Mouse (Mus musculus) embryonic fibroblast, embryonic 13.5 days (primary cell): ENCODE measurements around the gene Gm21969. TPM values are rescaled to one million over a fixed set of nuclear protein-coding genes. Genes with fewer than 3 reads are reported as not detected.

Experiments
- H3K27ac ChIP-seq: 2 replicates; pipeline ENCODE4 v1.5.1; 2012; ENCODE audit warnings: low read length, control low read depth, inconsistent platforms; ENCODE audit not compliant: insufficient read depth
- H3K4me1 ChIP-seq: 2 replicates; pipeline ENCODE4 v1.6.1; 2011; ENCODE audit warnings: low read length; ENCODE audit not compliant: control insufficient read depth, insufficient read depth
- H3K4me3 ChIP-seq: 2 replicates; pipeline ENCODE4 v1.5.1; 2011; ENCODE audit warnings: mild to moderate bottlenecking, control low read depth, low read length; ENCODE audit not compliant: insufficient read depth
- CTCF ChIP-seq: IDR thresholded peaks from 2 replicates; pipeline ENCODE4 v1.5.1; 2011; ENCODE audit warnings: mild to moderate bottlenecking, control low read depth, low read length, moderate library complexity, borderline replicate concordance; ENCODE audit not compliant: insufficient read depth
- POLR2A ChIP-seq: IDR thresholded peaks from 2 replicates; pipeline ENCODE4 v1.6.1; 2011; ENCODE audit warnings: low read depth, mild to moderate bottlenecking, control low read depth, low read length, moderate library complexity
- polyA plus RNA-seq: library from polyadenylated mRNA; stranded (reverse); fragments of >200 nt; gene quantifications from 2 replicates; pipeline ENCODE4 v1.2.4, GENCODE M21; 2011; ENCODE audit warnings: low read depth; ENCODE audit not compliant: missing spikeins, insufficient read length

Gm21969 gene
- polyA plus RNA-seq, 1 experiment, result not detected

DNA sequence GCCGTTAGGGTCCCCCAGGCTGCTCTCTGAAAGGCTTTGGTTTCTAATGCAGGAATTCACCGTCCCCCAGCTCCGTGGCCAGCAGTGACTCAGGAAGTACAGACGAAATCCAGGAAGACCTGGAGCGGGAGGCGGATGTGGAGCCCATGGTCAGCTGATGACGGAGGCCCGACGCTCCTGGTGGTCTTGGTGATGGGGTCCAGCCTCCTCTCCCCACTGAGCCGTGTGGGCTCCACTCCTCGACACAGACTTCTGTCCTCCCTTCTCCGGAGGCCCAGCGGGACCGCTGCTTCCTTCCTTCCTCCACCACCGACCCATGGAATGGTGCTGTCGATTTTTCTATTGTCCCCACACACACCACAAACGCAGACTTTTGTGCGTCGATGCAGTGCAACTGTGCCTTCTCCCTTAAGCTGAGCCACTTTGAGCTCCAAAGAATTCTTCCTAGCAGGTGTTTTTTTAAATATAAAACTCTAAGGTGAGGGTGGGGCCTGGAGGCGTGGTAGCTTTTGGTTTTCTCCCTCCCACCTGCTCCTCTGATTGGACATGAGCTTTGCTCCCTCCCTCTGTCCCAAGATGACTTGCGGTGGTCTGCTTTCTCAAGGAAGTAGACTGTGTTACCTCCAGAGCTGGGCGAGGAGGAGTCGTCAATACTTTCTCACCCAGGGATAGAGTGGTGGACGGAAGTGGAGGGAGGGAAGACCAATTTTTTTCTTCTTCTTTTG, 13.5 kb downstream of the Gm21969 start:
- Histone ChIP-seq H3K27ac (no peak overlapping the region), H3K4me3 (no peak overlapping the region), H3K4me1 (no peaks in the 10 kb centered on the region)
- TF ChIP-seq POLR2A, result no peak

DNA sequence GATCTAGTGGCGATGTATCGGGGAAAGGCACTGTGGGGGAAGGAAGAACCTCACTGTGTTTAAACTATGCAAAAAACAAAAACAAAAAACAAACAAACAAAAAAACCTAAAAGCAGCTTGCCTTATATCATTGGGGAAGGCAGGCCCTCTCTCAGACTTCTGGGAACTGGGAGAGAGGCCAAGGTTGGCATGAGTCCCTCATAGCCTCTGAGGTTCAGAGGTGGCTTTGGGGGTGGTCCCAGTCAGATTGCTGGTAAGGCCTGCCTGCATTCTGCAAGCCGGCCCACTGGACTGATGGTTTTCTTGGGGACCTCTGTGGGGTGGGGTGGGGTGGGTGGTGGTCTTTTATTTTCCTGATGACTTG, 14.0 kb downstream of the Gm21969 start:
- no peak overlapping the region for H3K27ac ChIP-seq
- no peak overlapping the region for H3K4me3 ChIP-seq
- no peaks in the 10 kb centered on the region for H3K4me1 ChIP-seq
- no peak for TF ChIP-seq CTCF
- no peak for TF ChIP-seq POLR2A

DNA sequence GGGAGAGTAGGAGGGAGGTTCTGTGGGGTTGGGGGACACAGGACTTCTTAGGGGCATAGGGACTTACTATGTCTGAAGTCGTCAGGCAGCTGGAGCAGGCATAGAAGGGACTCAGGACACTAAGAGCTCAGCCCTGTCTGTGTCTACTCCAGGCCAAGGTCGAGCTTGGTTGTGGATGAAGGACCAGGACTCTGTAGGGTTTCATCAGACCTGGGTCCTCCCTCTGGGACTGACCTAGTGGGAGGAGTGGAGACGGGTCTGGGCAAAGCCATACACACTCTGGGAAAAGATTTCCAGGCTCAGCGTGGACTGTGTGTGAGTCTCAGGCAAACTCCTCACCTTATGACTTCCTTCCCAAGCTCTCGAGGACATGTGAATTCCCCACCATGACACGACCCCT, 16.8 kb downstream of the Gm21969 start:
- TF ChIP-seq CTCF (no peak), POLR2A (no peak)
- Histone ChIP-seq H3K27ac (no peak overlapping the region), H3K4me3 (no peak overlapping the region), H3K4me1 (peaks cover 2% of the 10 kb centered on the region; the same call in 1 of the 2 replicates)

DNA sequence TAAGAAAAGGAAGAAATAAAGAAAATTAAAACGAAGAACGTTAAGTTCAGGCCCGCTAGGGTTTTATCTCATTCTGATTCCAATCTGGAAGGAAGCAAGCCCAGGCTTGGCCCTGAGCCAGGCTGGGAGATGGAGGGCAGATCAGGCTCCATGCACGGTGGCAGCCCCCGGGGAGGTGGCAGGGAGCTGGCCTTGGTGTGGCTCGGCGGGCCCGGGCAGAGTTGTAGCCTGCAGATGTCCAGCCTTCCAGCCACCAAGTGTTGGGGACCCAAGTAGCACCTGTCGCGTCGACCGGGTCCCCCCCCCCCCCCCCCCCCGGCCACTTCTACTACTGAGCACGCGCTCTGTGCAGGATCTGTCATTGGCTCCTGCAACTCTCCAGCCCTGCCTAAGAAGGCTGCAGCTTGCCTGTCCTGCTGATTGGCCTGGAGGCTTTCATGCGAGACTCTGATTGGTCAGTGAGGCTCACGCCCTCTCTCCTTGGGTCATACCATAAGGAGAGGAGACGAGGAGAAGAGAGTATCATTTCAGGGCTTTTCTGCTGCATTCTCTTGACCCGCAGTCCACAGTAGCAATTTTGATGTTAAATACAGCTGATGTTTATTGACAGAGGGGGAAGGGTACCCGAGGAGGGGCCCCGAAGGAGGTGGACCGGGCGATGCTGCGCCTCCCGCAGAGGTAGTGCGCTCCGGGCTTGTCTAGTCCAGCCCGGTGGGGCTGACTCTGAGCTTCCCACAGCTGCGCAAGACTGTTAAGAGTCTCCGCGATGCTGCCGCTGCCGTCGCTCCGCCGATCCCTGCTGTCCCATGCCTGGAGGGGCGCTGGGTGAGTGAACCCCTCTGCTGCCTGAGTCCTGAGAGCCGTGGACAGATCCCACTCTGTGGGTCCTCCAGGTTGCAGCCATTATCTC, 19.6 kb downstream of the Gm21969 start, which contains the start of gene Aldh4a1:
TSS of gene Aldh4a1 (plus strand) at position 494 of the 910 bp plus-strand sequence.
- no peak for TF ChIP-seq CTCF
- TF ChIP-seq POLR2A, result peak; percentile 99
- Histone ChIP-seq H3K27ac (peak within 1 kb of the TSS; percentile 78), H3K4me1 (peaks cover 2% of the 10 kb centered on the region; the same call in 1 of the 2 replicates), H3K4me3 (peak within 1 kb of the TSS; percentile 62)

DNA sequence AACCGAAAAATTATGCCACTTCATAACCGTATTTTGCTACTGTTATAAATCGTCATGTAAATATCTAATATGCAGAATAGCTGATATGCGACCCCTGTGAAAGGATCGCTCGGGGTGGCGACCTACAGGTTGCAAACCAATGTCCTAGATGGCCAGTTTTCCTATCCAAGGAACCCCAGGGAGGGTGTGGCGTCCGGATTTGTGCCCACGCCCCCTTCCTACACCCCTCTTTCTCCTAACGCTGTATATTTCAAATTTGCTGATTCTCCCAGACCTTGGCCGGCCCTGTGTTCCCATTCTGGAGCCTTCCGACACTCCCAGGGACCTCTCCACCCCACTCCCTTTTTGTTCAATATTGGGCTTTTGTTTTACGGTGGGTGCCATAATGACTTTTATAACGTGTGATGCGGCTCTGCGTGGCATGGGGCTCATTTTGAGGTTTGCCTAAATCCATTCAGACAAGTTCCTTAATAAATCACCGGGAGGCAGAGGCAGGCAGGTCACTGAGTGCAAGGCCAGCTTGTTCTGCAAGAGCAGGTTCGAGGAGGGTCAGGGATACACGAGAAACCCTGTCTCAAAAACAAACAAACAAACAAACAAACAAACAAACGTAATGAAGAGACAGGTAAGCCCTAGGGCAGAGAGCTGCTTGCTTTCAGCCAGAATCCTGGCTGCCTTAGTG, 20.6 kb downstream of the Gm21969 start:
- no peak overlapping the region; the same call in 1 of the 2 replicates for H3K27ac ChIP-seq
- H3K4me1 ChIP-seq, result peaks cover 2% of the 10 kb centered on the region; the same call in 1 of the 2 replicates
- TF ChIP-seq POLR2A (no peak), CTCF (no peak)
- H3K4me3 ChIP-seq, result peak overlapping the region; percentile 62

DNA sequence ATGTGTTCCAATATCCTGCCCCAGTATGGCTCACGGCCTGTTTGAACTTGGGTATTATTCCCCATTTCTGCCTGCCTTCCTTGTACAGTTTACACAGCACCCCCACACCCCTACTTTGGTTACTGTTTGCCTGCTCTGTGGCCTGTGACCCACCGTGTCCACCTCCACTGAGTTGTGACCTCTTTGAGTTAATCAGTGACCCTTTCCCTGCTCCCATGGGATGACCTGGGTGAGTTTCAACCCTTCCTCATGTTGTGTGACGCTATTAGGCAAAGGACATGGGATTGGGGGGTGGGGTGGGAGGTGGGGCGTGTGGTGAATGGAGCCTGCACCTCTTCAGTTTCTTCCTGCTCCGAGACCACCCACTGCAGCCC, 21.1 kb downstream of the Gm21969 start:
- TF ChIP-seq CTCF (no peak), POLR2A (no peak)
- Histone ChIP-seq H3K4me1 (peaks cover 2% of the 10 kb centered on the region; the same call in 1 of the 2 replicates), H3K27ac (no peak overlapping the region), H3K4me3 (no peak overlapping the region)

DNA sequence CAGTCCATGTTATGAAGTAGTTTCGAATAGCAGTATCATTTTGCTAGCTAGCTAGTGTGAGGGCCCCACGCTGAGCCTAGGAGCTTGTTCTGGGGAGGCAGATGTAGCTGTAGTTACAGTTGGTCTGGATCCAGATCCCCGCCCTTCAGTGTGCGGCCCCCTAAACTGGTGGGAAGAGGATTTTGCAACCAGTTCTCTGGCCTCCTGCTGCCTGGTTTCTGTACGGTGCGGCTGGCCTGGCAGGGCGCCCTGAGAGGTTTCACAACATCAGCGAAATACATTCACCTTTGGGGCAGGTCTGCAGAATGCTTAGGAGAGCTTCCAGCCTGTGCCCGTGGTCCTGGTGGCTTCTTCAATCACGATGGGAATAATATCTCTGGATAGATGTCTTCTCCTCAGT, 21.7 kb downstream of the Gm21969 start:
- H3K4me1 ChIP-seq, result peaks cover 2% of the 10 kb centered on the region; the same call in 1 of the 2 replicates
- TF ChIP-seq POLR2A (no peak), CTCF (no peak)

DNA sequence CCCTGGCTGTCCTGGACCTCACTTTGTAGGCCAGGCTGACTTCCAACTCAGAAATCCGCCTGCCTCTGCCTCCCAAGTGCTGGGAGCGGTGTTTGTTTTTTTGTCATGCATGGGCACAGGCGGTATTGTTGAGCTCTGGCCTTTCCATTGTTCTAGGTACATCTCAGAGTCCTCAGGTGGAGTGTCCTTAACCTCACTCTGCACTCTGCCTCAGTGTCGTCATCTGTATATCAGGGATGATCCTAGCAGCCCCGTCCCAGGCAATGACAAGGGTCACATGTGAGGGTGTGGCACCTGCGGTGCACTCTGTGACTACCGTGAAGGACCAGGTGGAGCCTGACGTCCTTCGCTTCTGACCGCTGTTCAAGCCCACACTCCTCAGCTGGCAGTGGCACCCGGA, 24.4 kb downstream of the Gm21969 start:
- TF ChIP-seq CTCF (no peak), POLR2A (no peak)
- Histone ChIP-seq H3K27ac (no peak overlapping the region), H3K4me1 (peaks cover 5% of the 10 kb centered on the region), H3K4me3 (no peak overlapping the region)

More for the DNA sequence above, 21.7 kb downstream of the Gm21969 start:
- Histone ChIP-seq H3K27ac (no peak overlapping the region), H3K4me3 (no peak overlapping the region)

DNA sequence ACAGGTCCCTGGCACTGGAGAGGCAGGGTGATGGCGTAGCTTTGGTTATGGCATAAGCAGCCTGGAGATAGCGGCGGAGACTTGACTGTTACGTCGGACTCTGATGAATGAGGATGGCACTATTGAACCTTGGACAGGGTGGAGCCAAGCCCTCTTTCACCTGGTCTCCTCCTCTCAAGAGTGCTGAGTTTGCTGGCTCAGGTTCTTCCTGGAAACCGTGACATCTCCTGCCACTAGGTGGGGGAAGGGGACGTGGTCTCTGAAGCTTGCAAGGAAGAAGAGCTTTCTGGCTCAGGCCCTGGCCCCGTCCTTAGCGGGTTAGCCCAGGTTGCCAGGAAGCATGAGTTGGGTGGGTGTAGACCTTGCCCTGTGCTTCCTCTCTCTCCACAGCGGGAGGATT, 27.2 kb downstream of the Gm21969 start:
- peaks cover 3% of the 10 kb centered on the region; the same call in 1 of the 2 replicates for H3K4me1 ChIP-seq

More for the DNA sequence above, 27.2 kb downstream of the Gm21969 start:
- no peak overlapping the region for H3K27ac ChIP-seq
- no peak for TF ChIP-seq CTCF
- no peak for TF ChIP-seq POLR2A
- H3K4me3 ChIP-seq, result no peak overlapping the region
